Mouse (Mus musculus) small intestine, adult 2 months (tissue): ENCODE data around the gene Hes3.

Experiments used
- CTCF ChIP-seq: fragments of 200-500 bp; IDR thresholded peaks from 2 replicates; pipeline ENCODE4 v1.5.1; 2012; ENCODE audit warnings: low read depth, mild to moderate bottlenecking, control low read depth, inconsistent platforms, low read length, moderate library complexity, mixed read lengths; ENCODE audit not compliant: insufficient replicate concordance, insufficient read length; ENCODE audit errors: extremely low read depth
- POLR2A ChIP-seq: fragments of 200-500 bp; IDR thresholded peaks from 2 replicates; pipeline ENCODE4 v1.6.1; 2012; ENCODE audit warnings: low read depth, mild to moderate bottlenecking, control low read depth, inconsistent platforms, low read length, moderate library complexity

DNA sequence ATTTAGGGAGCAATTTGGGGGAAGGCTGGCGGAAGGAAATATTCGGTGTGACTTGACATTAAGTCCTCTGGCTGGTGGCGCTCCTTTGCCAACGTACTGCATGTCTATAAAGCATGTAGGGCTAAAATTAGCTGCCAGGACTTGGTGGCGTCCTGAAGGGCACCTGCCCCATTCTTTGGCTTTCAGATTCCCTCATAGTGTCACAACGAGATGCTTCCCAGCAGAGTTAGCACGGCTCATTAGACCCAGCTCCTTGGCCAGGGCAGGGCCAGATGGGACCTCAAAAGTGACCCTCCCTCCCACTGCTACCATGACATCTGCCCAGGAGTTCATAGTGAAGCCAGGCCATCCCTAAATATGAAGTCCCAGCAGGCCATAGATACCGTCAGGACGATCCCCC is 20.9 kb downstream of the Hes3 start:
- TF ChIP-seq CTCF (no peak), POLR2A (no peak)
